Mouse (Mus musculus) cortical plate, adult 2 months (tissue): ENCODE measurements around the gene Slc2a13. TPM values are rescaled to one million over a fixed set of nuclear protein-coding genes. Genes with fewer than 3 reads are reported as not detected.

Source experiments
- H3K27ac ChIP-seq: fragments of 200-500 bp; 2 replicates; pipeline ENCODE4 v1.5.1; 2012; ENCODE audit warnings: low read length, control low read depth, inconsistent platforms; ENCODE audit not compliant: insufficient read depth
- H3K4me1 ChIP-seq: fragments of 200-500 bp; 2 replicates; pipeline ENCODE4 v1.6.1; 2011; ENCODE audit warnings: low read length; ENCODE audit not compliant: control insufficient read depth, insufficient read depth
- H3K4me3 ChIP-seq: fragments of 200-500 bp; 2 replicates; pipeline ENCODE4 v1.5.1; 2011; ENCODE audit warnings: mild to moderate bottlenecking, low read length, control low read depth; ENCODE audit not compliant: insufficient read depth
- CTCF ChIP-seq: fragments of 200-500 bp; IDR thresholded peaks from 2 replicates; pipeline ENCODE4 v1.5.1; 2011; ENCODE audit warnings: mild to moderate bottlenecking, control low read depth, low read length; ENCODE audit not compliant: insufficient read depth; ENCODE audit errors: extremely low read depth
- POLR2A ChIP-seq: fragments of 200-500 bp; IDR thresholded peaks from 2 replicates; pipeline ENCODE4 v1.6.1; 2011; ENCODE audit warnings: mild to moderate bottlenecking, low read length, control low read depth; ENCODE audit not compliant: insufficient read depth; ENCODE audit errors: extremely low read depth
- polyA plus RNA-seq: library from polyadenylated mRNA; depleted of rRNA; stranded (reverse); fragments of >200 nt; gene quantifications from 2 replicates; pipeline ENCODE4 v1.2.3, GENCODE M21; 2012

Gene Slc2a13
- polyA plus RNA-seq, 1 experiment = 42.7 TPM

GRCm38 (mm10) chr15:91465331-91465730 lies 107.7 kb downstream of the Slc2a13 start:
- TF ChIP-seq POLR2A (no peak), CTCF (no peak)
- no peak overlapping the region for H3K27ac ChIP-seq
- H3K4me1 ChIP-seq = peaks cover 10% of the 10 kb centered on the region; the same call in 1 of the 2 replicates
- no peak overlapping the region for H3K4me3 ChIP-seq

GRCm38 (mm10) chr15:91463857-91464435 lies 109.1 kb downstream of the Slc2a13 start:
- H3K4me1 ChIP-seq = peaks cover 10% of the 10 kb centered on the region; the same call in 1 of the 2 replicates
- no peak overlapping the region for H3K4me3 ChIP-seq
- no peak overlapping the region for H3K27ac ChIP-seq
- TF ChIP-seq POLR2A (no peak), CTCF (no peak)

- no peak overlapping the region for H3K27ac ChIP-seq
- H3K4me3 ChIP-seq = no peak overlapping the region
- no peak for TF ChIP-seq CTCF
- TF ChIP-seq POLR2A = no peak
- peaks cover 10% of the 10 kb centered on the region; the same call in 1 of the 2 replicates for H3K4me1 ChIP-seq
Observed at GRCm38 (mm10) chr15:91463026-91463661, 109.9 kb downstream of the Slc2a13 start.

GRCm38 (mm10) chr15:91461940-91462339 lies 111.1 kb downstream of the Slc2a13 start:
- no peak for TF ChIP-seq CTCF
- no peak for TF ChIP-seq POLR2A
- H3K4me1 ChIP-seq = peaks cover 11% of the 10 kb centered on the region; the same call in 1 of the 2 replicates
- no peak overlapping the region for H3K4me3 ChIP-seq
- H3K27ac ChIP-seq = no peak overlapping the region

- Histone ChIP-seq H3K27ac (no peak overlapping the region), H3K4me1 (peaks cover 3% of the 10 kb centered on the region; the same call in 1 of the 2 replicates), H3K4me3 (no peak overlapping the region)
- no peak for TF ChIP-seq POLR2A
- TF ChIP-seq CTCF = no peak
Observed at GRCm38 (mm10) chr15:91457202-91457601, 115.9 kb downstream of the Slc2a13 start.

- Histone ChIP-seq H3K4me3 (no peak overlapping the region), H3K4me1 (peaks cover 8% of the 10 kb centered on the region), H3K27ac (no peak overlapping the region)
- TF ChIP-seq POLR2A (no peak), CTCF (no peak)
Observed at GRCm38 (mm10) chr15:91445399-91445798, 127.7 kb downstream of the Slc2a13 start.

- no peak for TF ChIP-seq CTCF
- peaks cover 9% of the 10 kb centered on the region for H3K4me1 ChIP-seq
- H3K4me3 ChIP-seq = no peak overlapping the region
- H3K27ac ChIP-seq = peak overlapping the region; percentile 17; the same call in 1 of the 2 replicates
Observed at GRCm38 (mm10) chr15:91443449-91443848, 129.6 kb downstream of the Slc2a13 start.

GRCm38 (mm10) chr15:91439883-91440282 lies 133.2 kb downstream of the Slc2a13 start:
- H3K4me3 ChIP-seq = no peak overlapping the region
- TF ChIP-seq POLR2A = no peak
- no peak for TF ChIP-seq CTCF
- H3K4me1 ChIP-seq = peaks cover 6% of the 10 kb centered on the region
- no peak overlapping the region for H3K27ac ChIP-seq

GRCm38 (mm10) chr15:91425426-91425825 lies 147.6 kb downstream of the Slc2a13 start:
- H3K4me1 ChIP-seq = no peaks in the 10 kb centered on the region; the same call in 1 of the 2 replicates
- H3K27ac ChIP-seq = no peak overlapping the region
- no peak overlapping the region for H3K4me3 ChIP-seq
- no peak for TF ChIP-seq CTCF
- TF ChIP-seq POLR2A = no peak

GRCm38 (mm10) chr15:91406979-91407378 lies 166.1 kb downstream of the Slc2a13 start:
- Histone ChIP-seq H3K4me1 (no peaks in the 10 kb centered on the region), H3K4me3 (no peak overlapping the region), H3K27ac (no peak overlapping the region)
- TF ChIP-seq POLR2A (no peak), CTCF (no peak)
